Mouse (Mus musculus): ENCODE results near the gene Gm7735. TPM values are rescaled to one million over a fixed set of nuclear protein-coding genes. Genes with fewer than 3 reads are reported as not detected.
"Not testable (repeated sequence)": the region's sequence is repeated elsewhere in the genome, so short reads cannot be mapped to it uniquely, and the experiment has no call there.

The Gm7735 gene
- not detected in 2 replicates for polyA plus RNA-seq (2016; fragmentation: Nextera tagmentation; extraction: Ambion mirVana)

GRCm38 (mm10) chr16:89169190-89169589, at the start of gene Gm7735:
Gene Gm7735, plus strand, starts transcription at chr16:89169490.
- not testable (repeated sequence) for H3K4me3 ChIP-seq; H3K4me1 ChIP-seq; H3K27me3 ChIP-seq; H3K27ac ChIP-seq; H3K9ac ChIP-seq; H3K4me2 ChIP-seq (replicated peaks); H3K36me3 ChIP-seq; ATAC-seq (ENCODE audit: insufficient number of reproducible peaks, insufficient read depth, low FRiP score, low TSS enrichment); H3K9me3 ChIP-seq

DNA sequence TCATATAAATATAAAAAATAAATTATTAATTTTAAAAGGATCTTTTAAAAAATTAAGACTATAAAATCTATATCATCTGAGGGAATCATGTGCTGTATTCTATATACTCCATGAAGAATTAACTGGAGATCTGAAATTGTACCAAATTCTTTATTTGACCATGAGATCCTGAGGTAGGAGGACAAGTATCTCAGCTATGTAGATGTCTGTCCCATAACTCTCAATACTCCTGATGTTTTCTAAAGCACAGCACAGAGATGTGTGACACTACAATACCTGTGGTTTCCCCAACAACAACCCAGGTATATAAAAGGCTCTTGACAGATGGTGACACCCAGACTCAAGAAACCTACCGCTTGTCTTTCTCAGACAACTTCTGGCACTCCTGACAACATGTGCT, 28.7 kb upstream of the Gm7735 start, which contains the start of gene Gm6358:
Gm6358 (plus strand) TSS at position 301 of the 400 bp plus-strand sequence.
- no peak within 1 kb of the TSS for H3K4me3 ChIP-seq
- H3K4me2 ChIP-seq (replicated peaks): no peak within 1 kb of the TSS
- no peak within 1 kb of the TSS for H3K9ac ChIP-seq
- no peaks in the 10 kb centered on the region for H3K9me3 ChIP-seq
- 94% methylated on average over 1 of the region's 1 CpGs for WGBS
- no peaks in the 10 kb centered on the region for H3K27me3 ChIP-seq
- H3K4me1 ChIP-seq: no peaks in the 10 kb centered on the region
- no peak for ATAC-seq (ENCODE audit: insufficient number of reproducible peaks, insufficient read depth, low FRiP score, low TSS enrichment)
- H3K27ac ChIP-seq: no peak within 1 kb of the TSS
- no peaks in the 10 kb centered on the region for H3K36me3 ChIP-seq

DNA sequence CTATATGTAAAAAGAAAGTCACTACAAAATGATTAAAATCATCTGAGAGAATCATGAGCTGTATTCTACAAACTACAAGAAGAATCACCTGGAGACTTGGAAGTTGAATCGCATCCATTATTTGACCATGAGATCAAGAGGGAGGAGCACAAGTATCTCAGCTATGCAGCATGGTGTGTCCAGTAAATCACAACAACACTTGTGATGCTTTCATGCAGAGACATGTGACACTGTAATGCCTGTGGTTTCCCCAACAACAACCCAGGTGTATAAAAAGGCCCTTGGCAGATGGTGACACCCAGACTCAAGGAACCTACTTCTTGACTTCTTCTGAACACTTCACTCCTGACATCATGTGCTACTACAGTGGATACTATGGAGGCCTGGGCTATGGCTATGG, 18.5 kb upstream of the Gm7735 start, which contains the start of gene Gm10061:
Gm10061 (plus strand) TSS at position 301 of the 400 bp plus-strand sequence.
- Histone ChIP-seq H3K36me3 (no peaks in the 10 kb centered on the region), H3K4me3 (no peak within 1 kb of the TSS), H3K27me3 (no peaks in the 10 kb centered on the region), H3K9me3 (no peaks in the 10 kb centered on the region), H3K4me1 (no peaks in the 10 kb centered on the region), H3K9ac (no peak within 1 kb of the TSS), H3K4me2 (replicated peaks) (no peak within 1 kb of the TSS), H3K27ac (no peak within 1 kb of the TSS)
- no peak for ATAC-seq (ENCODE audit: insufficient number of reproducible peaks, insufficient read depth, low FRiP score, low TSS enrichment)
- WGBS: 97% methylated on average over 1 of the region's 1 CpGs

GRCm38 (mm10) chr16:89157652-89158051, 11.6 kb upstream of the Gm7735 start, which contains the start of gene Gm9789:
Gene Gm9789, plus strand, starts transcription at chr16:89157952.
- H3K36me3 ChIP-seq: no peaks in the 10 kb centered on the region
- no peaks in the 10 kb centered on the region for H3K27me3 ChIP-seq
- H3K9ac ChIP-seq: no peak within 1 kb of the TSS
- H3K4me3 ChIP-seq: no peak within 1 kb of the TSS
- H3K4me2 ChIP-seq (replicated peaks): no peak within 1 kb of the TSS
- WGBS: 89% methylated on average over 4 of the region's 4 CpGs
- H3K4me1 ChIP-seq: no peaks in the 10 kb centered on the region
- no peak within 1 kb of the TSS for H3K27ac ChIP-seq
- no peak for ATAC-seq (ENCODE audit: insufficient number of reproducible peaks, insufficient read depth, low FRiP score, low TSS enrichment)
- H3K9me3 ChIP-seq: no peaks in the 10 kb centered on the region

- WGBS: 85% methylated on average over 2 of the region's 2 CpGs
- Histone ChIP-seq H3K27me3 (no peaks in the 10 kb centered on the region), H3K4me1 (no peaks in the 10 kb centered on the region), H3K9ac (no peak within 1 kb of the TSS), H3K4me2 (replicated peaks) (no peak within 1 kb of the TSS), H3K4me3 (no peak within 1 kb of the TSS), H3K27ac (no peak within 1 kb of the TSS), H3K36me3 (no peaks in the 10 kb centered on the region), H3K9me3 (no peaks in the 10 kb centered on the region)
- no peak for ATAC-seq (ENCODE audit: insufficient number of reproducible peaks, insufficient read depth, low FRiP score, low TSS enrichment)
Observed at GRCm38 (mm10) chr16:89174435-89174834, 5.1 kb downstream of the Gm7735 start, which contains the start of gene 1110057P08Rik. Gene 1110057P08Rik, plus strand, starts transcription at chr16:89174735.

- no peaks in the 10 kb centered on the region for H3K36me3 ChIP-seq
Observed at GRCm38 (mm10) chr16:89188621-89189020, 19.3 kb downstream of the Gm7735 start.

GRCm38 (mm10) chr16:89205561-89205960, 36.3 kb downstream of the Gm7735 start, which contains the start of gene Krtap20-2:
Gene Krtap20-2, plus strand, starts transcription at chr16:89205861.
- Histone ChIP-seq H3K4me1 (no peaks in the 10 kb centered on the region), H3K9ac (no peak within 1 kb of the TSS), H3K9me3 (no peaks in the 10 kb centered on the region), H3K27ac (no peak within 1 kb of the TSS), H3K36me3 (no peaks in the 10 kb centered on the region), H3K27me3 (no peaks in the 10 kb centered on the region), H3K4me2 (replicated peaks) (no peak within 1 kb of the TSS), H3K4me3 (no peak within 1 kb of the TSS)
- 83% methylated on average over 1 of the region's 1 CpGs for WGBS
- ATAC-seq (ENCODE audit: insufficient number of reproducible peaks, insufficient read depth, low FRiP score, low TSS enrichment): no peak

More at GRCm38 (mm10) chr16:89188621-89189020, 19.3 kb downstream of the Gm7735 start:
- Histone ChIP-seq H3K27ac (no peak overlapping the region), H3K4me1 (no peaks in the 10 kb centered on the region), H3K9me3 (no peaks in the 10 kb centered on the region), H3K27me3 (no peaks in the 10 kb centered on the region), H3K4me3 (no peak overlapping the region), H3K9ac (no peak overlapping the region), H3K4me2 (replicated peaks) (no peak overlapping the region)
- 90% methylated on average over 4 of the region's 4 CpGs for WGBS
- ATAC-seq (ENCODE audit: insufficient number of reproducible peaks, insufficient read depth, low FRiP score, low TSS enrichment): no peak

Other genes with a start within 250 kb of the Gm7735 start
- not detected in 2 replicates for gene Krtap19-9b, start 237.2 kb upstream of the Gm7735 start, polyA plus RNA-seq (2016; fragmentation: Nextera tagmentation; extraction: Ambion mirVana)
- gene Krtap16-3, start 206.6 kb upstream of the Gm7735 start, polyA plus RNA-seq (2016; fragmentation: Nextera tagmentation; extraction: Ambion mirVana): not detected in 2 replicates
- gene Krtap22-2, start 158.7 kb upstream of the Gm7735 start, polyA plus RNA-seq (2016; fragmentation: Nextera tagmentation; extraction: Ambion mirVana): not detected in 2 replicates
- not detected in 2 replicates for gene Gm10229, start 154.2 kb upstream of the Gm7735 start, polyA plus RNA-seq (2016; fragmentation: Nextera tagmentation; extraction: Ambion mirVana)
- gene Krtap6-1, start 137.8 kb upstream of the Gm7735 start, polyA plus RNA-seq (2016; fragmentation: Nextera tagmentation; extraction: Ambion mirVana): not detected in 2 replicates
- not detected in 2 replicates for gene Gm10228, start 128.0 kb upstream of the Gm7735 start, polyA plus RNA-seq (2016; fragmentation: Nextera tagmentation; extraction: Ambion mirVana)
- not detected in 2 replicates for gene Krtap6-5, start 121.6 kb upstream of the Gm7735 start, polyA plus RNA-seq (2016; fragmentation: Nextera tagmentation; extraction: Ambion mirVana)
- not detected in 2 replicates for gene 1110025L11Rik, start 105.5 kb upstream of the Gm7735 start, polyA plus RNA-seq (2016; fragmentation: Nextera tagmentation; extraction: Ambion mirVana)
- gene Krtap6-3, start 85.5 kb upstream of the Gm7735 start, polyA plus RNA-seq (2016; fragmentation: Nextera tagmentation; extraction: Ambion mirVana): not detected in 2 replicates
- gene Gm6358, start 28.6 kb upstream of the Gm7735 start, polyA plus RNA-seq (2016; fragmentation: Nextera tagmentation; extraction: Ambion mirVana): not detected in 2 replicates
- gene Gm10061, start 18.4 kb upstream of the Gm7735 start, polyA plus RNA-seq (2016; fragmentation: Nextera tagmentation; extraction: Ambion mirVana): not detected in 2 replicates
- gene Gm9789, start 11.5 kb upstream of the Gm7735 start, polyA plus RNA-seq (2016; fragmentation: Nextera tagmentation; extraction: Ambion mirVana): not detected in 2 replicates
- not detected in 2 replicates for gene 1110057P08Rik, start 5.2 kb downstream of the Gm7735 start, polyA plus RNA-seq (2016; fragmentation: Nextera tagmentation; extraction: Ambion mirVana)
- not detected in 2 replicates for gene Krtap20-2, start 36.4 kb downstream of the Gm7735 start, polyA plus RNA-seq (2016; fragmentation: Nextera tagmentation; extraction: Ambion mirVana)
- not detected in 2 replicates for gene Krtap21-1, start 234.4 kb downstream of the Gm7735 start, polyA plus RNA-seq (2016; fragmentation: Nextera tagmentation; extraction: Ambion mirVana)